Mouse (Mus musculus) frontal cortex, postnatal 25 days (tissue): Measurements from ENCODE around the gene Ccnyl1.
"Not testable (repeated sequence)": the region's sequence is repeated elsewhere in the genome, so short reads cannot be mapped to it uniquely, and the experiment has no call there.

Source experiments
- DNase-seq, 2 experiments: peaks; one replicate each; pipeline ENCODE4 v3.0.0; 2022; ENCODE audit warnings: low spot score in 2 of 2

Gene Ccnyl1

GRCm38 (mm10) chr1:64690213-64691013, at the start of gene Ccnyl1:
Gene Ccnyl1 (plus strand): TSS chr1:64690455.
- peak; percentile 93 to 98 for DNase-seq

- DNase-seq = no peak
These were observed 49.2 kb upstream of the Ccnyl1 start for GRCm38 (mm10) chr1:64641069-64641468.

GRCm38 (mm10) chr1:64642541-64642940, 47.7 kb upstream of the Ccnyl1 start:
- DNase-seq = not testable (repeated sequence)

- DNase-seq = no peak
These were observed 45.7 kb upstream of the Ccnyl1 start for GRCm38 (mm10) chr1:64644513-64644912.

GRCm38 (mm10) chr1:64649362-64650124, 40.7 kb upstream of the Ccnyl1 start:
- no peak for DNase-seq

- DNase-seq = no peak
These were observed 36.6 kb upstream of the Ccnyl1 start for GRCm38 (mm10) chr1:64653701-64654100.

- no peak for DNase-seq
These were observed 34.8 kb upstream of the Ccnyl1 start for GRCm38 (mm10) chr1:64655415-64655814.

- no peak for DNase-seq
These were observed 33.7 kb upstream of the Ccnyl1 start for GRCm38 (mm10) chr1:64656423-64657129.

GRCm38 (mm10) chr1:64658876-64659275, 31.4 kb upstream of the Ccnyl1 start:
- DNase-seq = no peak

- no peak for DNase-seq
These were observed 23.1 kb upstream of the Ccnyl1 start for GRCm38 (mm10) chr1:64667111-64667633.

- DNase-seq = no peak
These were observed 20.8 kb upstream of the Ccnyl1 start for GRCm38 (mm10) chr1:64669451-64669850.

GRCm38 (mm10) chr1:64673931-64674330, 16.3 kb upstream of the Ccnyl1 start:
- DNase-seq = no peak

- DNase-seq = no peak
These were observed 14.0 kb upstream of the Ccnyl1 start for GRCm38 (mm10) chr1:64676060-64676839.

GRCm38 (mm10) chr1:64681499-64681898, 8.8 kb upstream of the Ccnyl1 start:
- no peak for DNase-seq

- DNase-seq = no peak
These were observed 7.2 kb upstream of the Ccnyl1 start for GRCm38 (mm10) chr1:64683039-64683438.

- DNase-seq = no peak
These were observed 5.8 kb upstream of the Ccnyl1 start for GRCm38 (mm10) chr1:64684440-64684839.

- no peak for DNase-seq
These were observed 2.2 kb upstream of the Ccnyl1 start for GRCm38 (mm10) chr1:64688046-64688445.

- no peak for DNase-seq
These were observed 568 bp upstream of the Ccnyl1 start for GRCm38 (mm10) chr1:64689561-64690212.

GRCm38 (mm10) chr1:64691121-64691551, 881 bp downstream of the Ccnyl1 start:
- peak; percentile 12 to 25 for DNase-seq

- DNase-seq = no peak
These were observed 1.3 kb downstream of the Ccnyl1 start for GRCm38 (mm10) chr1:64691581-64691980.

- DNase-seq = no peak
These were observed 4.9 kb downstream of the Ccnyl1 start for GRCm38 (mm10) chr1:64695156-64695555.
